Mouse (Mus musculus): ENCODE data around the gene Acss1.

Acss1 gene

GRCm38 (mm10) chr2:150667820-150668766 lies at the start of gene Acss1:
TSS of gene Acss1 (minus strand) at chr2:150668500.
- no peak for DNase-seq (ENCODE audit: low read depth, low spot score)

- no peak for DNase-seq (ENCODE audit: low read depth, low spot score)
Observed at GRCm38 (mm10) chr2:150712167-150712674, 43.9 kb upstream of the Acss1 start.

GRCm38 (mm10) chr2:150691481-150692170 lies 23.3 kb upstream of the Acss1 start:
- DNase-seq (ENCODE audit: low read depth, low spot score): no peak

GRCm38 (mm10) chr2:150690216-150690615 lies 21.9 kb upstream of the Acss1 start:
- DNase-seq (ENCODE audit: low read depth, low spot score): no peak

GRCm38 (mm10) chr2:150689223-150689800 lies 21.0 kb upstream of the Acss1 start, which contains the start of gene Vsx1:
TSS of gene Vsx1 (minus strand) at chr2:150689360.
- no peak for DNase-seq (ENCODE audit: low read depth, low spot score)

GRCm38 (mm10) chr2:150688541-150689186 lies 20.4 kb upstream of the Acss1 start:
- no peak for DNase-seq (ENCODE audit: low read depth, low spot score)

GRCm38 (mm10) chr2:150687871-150688540 lies 19.7 kb upstream of the Acss1 start:
- DNase-seq (ENCODE audit: low read depth, low spot score): no peak

GRCm38 (mm10) chr2:150685389-150685788 lies 17.1 kb upstream of the Acss1 start:
- DNase-seq (ENCODE audit: low read depth, low spot score): no peak

- DNase-seq (ENCODE audit: low read depth, low spot score): no peak
Observed at GRCm38 (mm10) chr2:150684451-150684850, 16.2 kb upstream of the Acss1 start.

GRCm38 (mm10) chr2:150681581-150681980 lies 13.3 kb upstream of the Acss1 start:
- DNase-seq (ENCODE audit: low read depth, low spot score): no peak

GRCm38 (mm10) chr2:150678392-150678791 lies 10.1 kb upstream of the Acss1 start:
- DNase-seq (ENCODE audit: low read depth, low spot score): peak; percentile 74

GRCm38 (mm10) chr2:150675525-150675924 lies 7.2 kb upstream of the Acss1 start:
- DNase-seq (ENCODE audit: low read depth, low spot score): no peak

- peak; percentile 69 for DNase-seq (ENCODE audit: low read depth, low spot score)
Observed at GRCm38 (mm10) chr2:150674900-150675299, 6.6 kb upstream of the Acss1 start.

GRCm38 (mm10) chr2:150673929-150674328 lies 5.6 kb upstream of the Acss1 start:
- no peak for DNase-seq (ENCODE audit: low read depth, low spot score)

- no peak for DNase-seq (ENCODE audit: low read depth, low spot score)
Observed at GRCm38 (mm10) chr2:150671609-150672290, 3.5 kb upstream of the Acss1 start.

- DNase-seq (ENCODE audit: low read depth, low spot score): no peak
Observed at GRCm38 (mm10) chr2:150670926-150671325, 2.6 kb upstream of the Acss1 start.

- DNase-seq (ENCODE audit: low read depth, low spot score): no peak
Observed at GRCm38 (mm10) chr2:150669454-150670045, 1.2 kb upstream of the Acss1 start.

- no peak for DNase-seq (ENCODE audit: low read depth, low spot score)
Observed at GRCm38 (mm10) chr2:150668956-150669355, 656 bp upstream of the Acss1 start.

- DNase-seq (ENCODE audit: low read depth, low spot score): no peak
Observed at GRCm38 (mm10) chr2:150667065-150667819, 1.1 kb downstream of the Acss1 start.

Measured in embryo, embryonic 11.5 days (tissue).